Mouse (Mus musculus) MEL (cell line): Measurements from ENCODE around the gene Gm20388.

Experiments used
- CTCF ChIP-seq, 3 experiments: IDR thresholded peaks in 2 of 3; conservative IDR thresholded peaks in 1 of 3; 2 replicates each; pipeline ENCODE4 v1.5.1; 2011 to 2012; ENCODE audit warnings: low read length in 3 of 3, low read depth in 2 of 3, mild to moderate bottlenecking in 2 of 3, improper control_type of control experiment in 1 of 3, inconsistent platforms in 1 of 3, mixed read lengths in 1 of 3, moderate library complexity in 1 of 3; ENCODE audit not compliant: control insufficient read depth in 1 of 3, insufficient read depth in 1 of 3, poor library complexity in 1 of 3, severe bottlenecking in 1 of 3
- TCF12 ChIP-seq: IDR thresholded peaks from 2 replicates; pipeline ENCODE4 v1.6.1; 2014; ENCODE audit warnings: low read depth, mild to moderate bottlenecking, inconsistent platforms, low read length, improper control_type of control experiment, moderate library complexity

GRCm38 (mm10) chr8:121541862-121542261 lies 1631.2 kb downstream of the Gm20388 start:
- TF ChIP-seq TCF12 = no peak
- no peak for TF ChIP-seq CTCF (IDR thresholded peaks at IDR 0.05 in 2 of 3, conservative IDR thresholded peaks at IDR 0.05 in 1 of 3; ENCODE audit: control insufficient read depth in 1 of 3, insufficient read depth in 1 of 3, low read depth in 2 of 3, low read length in 3 of 3, poor library complexity in 1 of 3, severe bottlenecking in 1 of 3)
